Mouse (Mus musculus): ENCODE data around the gene Mad1l1. TPM values are rescaled to one million over a fixed set of nuclear protein-coding genes. Genes with fewer than 3 reads are reported as not detected.

Gene Mad1l1
- polyA plus RNA-seq, 1 experiment from 2014 or later: 25.2 TPM

- no peak for ATAC-seq (ENCODE audit: extremely low read depth, insufficient number of reproducible peaks, low FRiP score, low TSS enrichment)
- H3K27me3 ChIP-seq (replicated peaks): peaks cover 16% of the 10 kb centered on the region; the same call in 1 of the 2 replicates
- no peak overlapping the region for H3K9ac ChIP-seq
- 61% methylated on average over 6 of the region's 6 CpGs for WGBS
- H3K4me3 ChIP-seq: no peak overlapping the region
- no peaks in the 10 kb centered on the region for H3K9me3 ChIP-seq
- H3K4me2 ChIP-seq: no peak overlapping the region
- no peak overlapping the region for H3K27ac ChIP-seq (replicated peaks)
- peaks cover 39% of the 10 kb centered on the region for H3K4me1 ChIP-seq
- no peaks in the 10 kb centered on the region for H3K36me3 ChIP-seq
These were observed 110.8 kb downstream of the Mad1l1 start for GRCm38 (mm10) chr5:140210417-140211184.

- peaks cover 14% of the 10 kb centered on the region; the same call in 1 of the 2 replicates for H3K27me3 ChIP-seq (replicated peaks)
- H3K4me2 ChIP-seq: peak overlapping the region; percentile 51
- no peaks in the 10 kb centered on the region for H3K36me3 ChIP-seq
- 20% methylated on average over 19 of the region's 19 CpGs for WGBS
- ATAC-seq (ENCODE audit: extremely low read depth, insufficient number of reproducible peaks, low FRiP score, low TSS enrichment): peak; percentile 70; the same call in 1 of the 2 replicates
- peak overlapping the region; percentile 61; the same call in 1 of the 2 replicates for H3K9ac ChIP-seq
- H3K4me3 ChIP-seq: 0 out of 2 replicates have a peak overlapping the region, but pooled peaks have one; percentile 6
- no peaks in the 10 kb centered on the region for H3K9me3 ChIP-seq
- H3K27ac ChIP-seq (replicated peaks): peak overlapping the region; percentile 84
- peaks cover 39% of the 10 kb centered on the region for H3K4me1 ChIP-seq
These were observed 112.5 kb downstream of the Mad1l1 start for GRCm38 (mm10) chr5:140208743-140209409.

GRCm38 (mm10) chr5:140206726-140207703, 114.3 kb downstream of the Mad1l1 start:
- H3K9ac ChIP-seq: no peak overlapping the region
- WGBS: 78% methylated on average over 19 of the region's 19 CpGs
- peaks cover 33% of the 10 kb centered on the region for H3K4me1 ChIP-seq
- no peaks in the 10 kb centered on the region for H3K9me3 ChIP-seq
- no peak overlapping the region for H3K4me3 ChIP-seq
- H3K27ac ChIP-seq (replicated peaks): peak overlapping the region; percentile 62
- peaks cover 7% of the 10 kb centered on the region; the same call in 1 of the 2 replicates for H3K27me3 ChIP-seq (replicated peaks)
- H3K4me2 ChIP-seq: no peak overlapping the region
- peak; percentile 44; the same call in 1 of the 2 replicates for ATAC-seq (ENCODE audit: extremely low read depth, insufficient number of reproducible peaks, low FRiP score, low TSS enrichment)
- H3K36me3 ChIP-seq: no peaks in the 10 kb centered on the region

- Histone ChIP-seq H3K4me1 (peaks cover 33% of the 10 kb centered on the region), H3K9ac (no peak overlapping the region), H3K27me3 (replicated peaks) (peaks cover 3% of the 10 kb centered on the region; the same call in 1 of the 2 replicates), H3K27ac (replicated peaks) (0 out of 2 replicates have a peak overlapping the region, but pooled peaks have one; percentile 62), H3K9me3 (no peaks in the 10 kb centered on the region), H3K4me2 (no peak overlapping the region), H3K36me3 (no peaks in the 10 kb centered on the region), H3K4me3 (no peak overlapping the region)
- ATAC-seq (ENCODE audit: extremely low read depth, insufficient number of reproducible peaks, low FRiP score, low TSS enrichment): no peak
- WGBS: 80% methylated on average over 2 of the region's 2 CpGs
These were observed 115.4 kb downstream of the Mad1l1 start for GRCm38 (mm10) chr5:140205991-140206390.

GRCm38 (mm10) chr5:140204465-140204864, 116.9 kb downstream of the Mad1l1 start:
- no peak overlapping the region for H3K27ac ChIP-seq (replicated peaks)
- peaks cover 3% of the 10 kb centered on the region; the same call in 1 of the 2 replicates for H3K27me3 ChIP-seq (replicated peaks)
- no peaks in the 10 kb centered on the region for H3K9me3 ChIP-seq
- no peak overlapping the region for H3K4me2 ChIP-seq
- H3K36me3 ChIP-seq: no peaks in the 10 kb centered on the region
- no peak overlapping the region for H3K9ac ChIP-seq
- H3K4me1 ChIP-seq: peaks cover 31% of the 10 kb centered on the region
- 73% methylated on average over 3 of the region's 3 CpGs for WGBS
- H3K4me3 ChIP-seq: no peak overlapping the region
- no peak for ATAC-seq (ENCODE audit: extremely low read depth, insufficient number of reproducible peaks, low FRiP score, low TSS enrichment)

GRCm38 (mm10) chr5:140204037-140204436, 117.3 kb downstream of the Mad1l1 start:
- no peaks in the 10 kb centered on the region for H3K36me3 ChIP-seq
- H3K9me3 ChIP-seq: no peaks in the 10 kb centered on the region
- ATAC-seq (ENCODE audit: extremely low read depth, insufficient number of reproducible peaks, low FRiP score, low TSS enrichment): no peak
- H3K4me3 ChIP-seq: no peak overlapping the region
- H3K9ac ChIP-seq: no peak overlapping the region
- WGBS: 83% methylated on average over 5 of the region's 5 CpGs
- H3K4me1 ChIP-seq: peaks cover 27% of the 10 kb centered on the region
- H3K4me2 ChIP-seq: no peak overlapping the region
- peaks cover 3% of the 10 kb centered on the region; the same call in 1 of the 2 replicates for H3K27me3 ChIP-seq (replicated peaks)
- no peak overlapping the region for H3K27ac ChIP-seq (replicated peaks)

GRCm38 (mm10) chr5:140202451-140202850, 118.9 kb downstream of the Mad1l1 start:
- ATAC-seq (ENCODE audit: extremely low read depth, insufficient number of reproducible peaks, low FRiP score, low TSS enrichment): no peak
- H3K27me3 ChIP-seq (replicated peaks): peaks cover 3% of the 10 kb centered on the region; the same call in 1 of the 2 replicates
- no peaks in the 10 kb centered on the region for H3K36me3 ChIP-seq
- no peak overlapping the region for H3K4me2 ChIP-seq
- H3K9me3 ChIP-seq: no peaks in the 10 kb centered on the region
- no peak overlapping the region for H3K27ac ChIP-seq (replicated peaks)
- 67% methylated on average over 2 of the region's 2 CpGs for WGBS
- H3K4me3 ChIP-seq: no peak overlapping the region
- no peak overlapping the region for H3K9ac ChIP-seq
- H3K4me1 ChIP-seq: peaks cover 13% of the 10 kb centered on the region

- no peak for ATAC-seq (ENCODE audit: extremely low read depth, insufficient number of reproducible peaks, low FRiP score, low TSS enrichment)
- H3K27ac ChIP-seq (replicated peaks): no peak overlapping the region
- 94% methylated on average over 5 of the region's 5 CpGs for WGBS
- no peaks in the 10 kb centered on the region for H3K9me3 ChIP-seq
- no peak overlapping the region for H3K4me3 ChIP-seq
- H3K4me2 ChIP-seq: no peak overlapping the region
- H3K4me1 ChIP-seq: peaks cover 5% of the 10 kb centered on the region; the same call in 1 of the 2 replicates
- 0 out of 2 replicates have a peak, but pooled peaks cover 3% of the 10 kb centered on the region for H3K27me3 ChIP-seq (replicated peaks)
- H3K9ac ChIP-seq: no peak overlapping the region
- no peaks in the 10 kb centered on the region for H3K36me3 ChIP-seq
These were observed 119.8 kb downstream of the Mad1l1 start for GRCm38 (mm10) chr5:140201566-140201965.

GRCm38 (mm10) chr5:140201109-140201508, 120.2 kb downstream of the Mad1l1 start:
- H3K36me3 ChIP-seq: no peaks in the 10 kb centered on the region
- no peak overlapping the region for H3K9ac ChIP-seq
- 64% methylated on average over 1 of the region's 1 CpGs for WGBS
- 0 out of 2 replicates have a peak, but pooled peaks cover 3% of the 10 kb centered on the region for H3K27me3 ChIP-seq (replicated peaks)
- no peak overlapping the region for H3K4me2 ChIP-seq
- H3K4me3 ChIP-seq: no peak overlapping the region
- no peak overlapping the region for H3K27ac ChIP-seq (replicated peaks)
- no peak for ATAC-seq (ENCODE audit: extremely low read depth, insufficient number of reproducible peaks, low FRiP score, low TSS enrichment)
- H3K9me3 ChIP-seq: no peaks in the 10 kb centered on the region
- H3K4me1 ChIP-seq: no peaks in the 10 kb centered on the region

- no peak overlapping the region for H3K9ac ChIP-seq
- H3K4me3 ChIP-seq: no peak overlapping the region
- H3K27ac ChIP-seq (replicated peaks): no peak overlapping the region
- 31% methylated on average over 4 of the region's 4 CpGs for WGBS
- H3K9me3 ChIP-seq: no peaks in the 10 kb centered on the region
- no peak for ATAC-seq (ENCODE audit: extremely low read depth, insufficient number of reproducible peaks, low FRiP score, low TSS enrichment)
- peaks cover 7% of the 10 kb centered on the region for H3K36me3 ChIP-seq
- peaks cover 11% of the 10 kb centered on the region for H3K4me1 ChIP-seq
- H3K4me2 ChIP-seq: no peak overlapping the region
- H3K27me3 ChIP-seq (replicated peaks): no peaks in the 10 kb centered on the region
These were observed 123.6 kb downstream of the Mad1l1 start for GRCm38 (mm10) chr5:140197705-140198104.

All from heart, embryonic 13.5 days (tissue).